Mouse (Mus musculus) adrenal gland, postnatal 10 days (tissue): Measurements from ENCODE around the gene Gabpb2. TPM values are rescaled to one million over a fixed set of nuclear protein-coding genes. Genes with fewer than 3 reads are reported as not detected.

ENCODE experiments used
- DNase-seq: peaks from one replicate; pipeline ENCODE4 v3.0.0; 2021; ENCODE audit warnings: mixed read lengths
- long read RNA-seq, 2 experiments: library from polyadenylated mRNA; stranded (forward); transcript quantifications; one replicate each; pipeline ENCODE4 v2.0.0; 2021
- total RNA-seq, 2 experiments: library from RNA; stranded (reverse); gene quantifications; 2 replicates each; pipeline ENCODE4 v1.2.3; 2021

Gene Gabpb2
- total RNA-seq: 10 to 100 TPM; 20.6 to 25.2 TPM
- long read RNA-seq, experiment 1, partial matches to known transcripts: 0 of 3 reads
- long read RNA-seq, experiment 1, other reads (novel, unspliced or antisense): 3 of 3 reads
- long read RNA-seq, experiment 2, partial matches to known transcripts: 0 of 3 reads
- long read RNA-seq, experiment 2, other reads (novel, unspliced or antisense): 3 of 3 reads

- peak; percentile 99 for DNase-seq
Measured at GRCm38 (mm10) chr3:95217255-95218134, at the start of gene Gabpb2. Gabpb2 (minus strand) TSS chr3:95217916.

- DNase-seq: no peak
Measured at GRCm38 (mm10) chr3:95266052-95266451, 48.3 kb upstream of the Gabpb2 start.

- DNase-seq: no peak
Measured at GRCm38 (mm10) chr3:95264724-95265123, 47.0 kb upstream of the Gabpb2 start.

- DNase-seq: peak; percentile 83
Measured at GRCm38 (mm10) chr3:95263089-95263739, 45.5 kb upstream of the Gabpb2 start.

DNA sequence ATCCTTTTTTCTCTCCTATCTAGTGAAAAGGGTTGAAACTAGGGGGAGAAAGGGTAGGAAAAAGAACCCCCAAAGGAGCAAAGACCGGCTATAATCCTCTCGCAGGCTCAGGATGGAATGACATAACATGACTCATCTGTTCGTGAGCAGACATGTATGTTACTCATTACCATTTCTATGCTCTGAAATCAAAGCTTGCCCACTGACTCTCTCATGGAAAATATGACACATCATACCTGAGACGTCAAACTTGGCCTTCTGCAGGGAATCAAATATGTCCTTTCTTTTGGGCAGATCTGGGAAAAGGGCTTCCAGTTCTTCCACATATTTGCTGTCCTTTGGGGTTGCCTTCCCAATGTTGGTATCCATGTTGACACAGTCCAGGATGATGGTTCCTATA, 44.3 kb upstream of the Gabpb2 start:
- DNase-seq: no peak

GRCm38 (mm10) chr3:95256931-95257330, 39.2 kb upstream of the Gabpb2 start:
- DNase-seq: no peak

DNA sequence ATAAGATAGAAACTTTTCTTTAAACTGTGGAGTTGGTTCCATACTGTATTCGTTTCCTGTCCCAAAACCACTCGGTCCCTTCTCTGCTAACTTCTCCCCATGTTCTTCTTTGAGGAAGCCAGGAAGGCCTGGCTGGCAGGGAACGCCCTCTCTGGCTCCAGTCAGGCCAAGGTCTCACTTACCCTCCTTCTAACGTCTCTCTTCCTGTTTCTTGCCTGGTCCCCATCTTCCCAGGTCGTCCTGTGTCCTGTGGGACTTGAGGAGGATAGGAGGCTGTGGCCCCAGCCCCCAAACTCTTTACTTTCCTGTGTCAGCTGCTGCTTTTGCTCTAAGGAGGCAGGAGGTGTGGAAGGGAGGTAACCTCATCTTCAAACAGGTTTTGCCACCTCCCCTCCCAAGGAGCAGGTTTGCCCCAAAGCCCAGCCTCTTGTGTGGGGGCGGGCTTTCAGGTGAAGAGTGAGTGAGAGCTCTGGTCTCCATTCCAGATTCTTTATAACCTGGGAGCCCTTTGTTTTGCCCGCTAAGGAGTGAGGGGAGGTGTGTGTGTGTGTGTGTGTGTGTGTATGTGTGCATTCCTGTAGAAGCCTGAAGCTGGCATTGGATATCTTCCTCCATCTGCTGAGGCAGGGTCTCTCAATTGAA, 33.2 kb upstream of the Gabpb2 start, which contains the start of gene Bnipl:
Gene Bnipl, minus strand, starts transcription at position 411 of the 642 bp plus-strand sequence.
- no peak for DNase-seq

DNA sequence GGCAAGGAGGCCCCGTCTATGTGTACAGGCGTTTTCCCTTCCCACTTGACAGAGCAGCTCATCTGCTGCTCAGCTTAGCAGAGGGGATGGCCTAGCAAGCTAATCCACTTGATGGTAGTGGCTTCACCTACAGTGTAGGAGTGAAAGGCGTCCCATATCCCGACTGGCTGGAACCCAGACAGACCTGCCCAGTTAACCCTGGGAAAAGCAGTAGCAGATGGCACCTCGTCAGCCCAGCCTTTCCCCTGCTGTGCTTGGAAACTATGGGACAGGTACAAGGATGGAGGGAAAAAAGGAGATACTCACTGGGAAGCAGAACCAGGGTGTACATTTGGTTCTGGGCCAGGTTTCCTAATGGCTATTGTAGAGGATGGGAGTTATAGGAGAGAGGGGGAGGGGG, 32.6 kb upstream of the Gabpb2 start:
- DNase-seq: no peak

DNA sequence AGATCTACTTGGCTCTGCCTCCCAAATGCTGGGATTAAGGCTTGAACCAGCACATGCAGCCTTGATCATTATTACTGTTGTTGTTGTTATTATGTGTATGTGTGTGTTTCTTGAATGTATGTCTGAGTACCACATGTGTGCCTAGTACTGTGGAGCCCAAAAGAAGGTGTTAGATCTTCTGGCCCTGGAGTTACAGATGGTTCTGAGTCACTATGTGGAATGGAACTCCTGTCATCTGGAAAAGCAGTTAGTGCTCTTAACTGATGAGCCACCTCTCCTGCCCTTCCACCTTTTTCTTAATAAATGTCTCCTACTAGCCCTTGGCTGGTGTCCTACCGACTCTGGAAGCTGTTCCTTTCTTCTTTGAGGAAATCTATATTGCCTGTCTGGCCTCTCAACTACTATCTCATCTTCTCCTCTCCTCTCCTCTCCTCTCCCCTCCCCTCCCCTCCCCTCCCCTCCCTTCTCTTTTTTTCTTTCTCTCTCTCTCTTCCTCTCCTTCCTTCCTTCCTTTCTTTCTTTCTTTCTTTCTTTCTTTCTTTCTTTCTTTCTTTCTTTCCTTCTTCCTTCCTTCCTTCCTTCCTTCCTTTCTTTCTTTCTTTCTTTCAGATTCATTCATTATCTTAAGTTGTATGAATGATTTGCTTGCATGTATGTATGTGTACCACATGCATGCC, 30.1 kb upstream of the Gabpb2 start:
- no peak for DNase-seq

- peak; percentile 73 for DNase-seq
Measured at GRCm38 (mm10) chr3:95246465-95247231, 28.9 kb upstream of the Gabpb2 start.

DNA sequence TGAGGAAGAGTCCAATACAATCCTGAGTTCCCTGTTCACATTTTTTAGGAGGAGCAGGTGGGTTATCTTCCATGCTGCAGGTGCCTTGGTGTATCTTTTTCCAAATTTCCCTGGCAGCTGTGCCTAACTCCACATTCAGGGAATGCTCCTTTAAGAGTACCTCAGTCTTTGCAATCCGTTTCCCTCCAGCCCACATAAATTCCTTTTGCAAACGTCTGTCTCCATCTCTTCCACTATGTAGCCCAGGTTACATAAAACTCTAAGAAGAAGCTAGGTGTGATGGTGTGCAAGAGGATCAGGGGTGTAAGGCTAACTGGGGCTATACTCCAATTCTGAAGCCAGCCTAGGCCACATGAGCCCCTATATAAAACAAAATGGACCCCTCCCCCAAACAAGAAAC, 25.4 kb upstream of the Gabpb2 start:
- DNase-seq: no peak

- no peak for DNase-seq
Measured at GRCm38 (mm10) chr3:95241498-95241897, 23.8 kb upstream of the Gabpb2 start, which contains the start of gene Gm128. Gm128 (minus strand) TSS chr3:95241598.

DNA sequence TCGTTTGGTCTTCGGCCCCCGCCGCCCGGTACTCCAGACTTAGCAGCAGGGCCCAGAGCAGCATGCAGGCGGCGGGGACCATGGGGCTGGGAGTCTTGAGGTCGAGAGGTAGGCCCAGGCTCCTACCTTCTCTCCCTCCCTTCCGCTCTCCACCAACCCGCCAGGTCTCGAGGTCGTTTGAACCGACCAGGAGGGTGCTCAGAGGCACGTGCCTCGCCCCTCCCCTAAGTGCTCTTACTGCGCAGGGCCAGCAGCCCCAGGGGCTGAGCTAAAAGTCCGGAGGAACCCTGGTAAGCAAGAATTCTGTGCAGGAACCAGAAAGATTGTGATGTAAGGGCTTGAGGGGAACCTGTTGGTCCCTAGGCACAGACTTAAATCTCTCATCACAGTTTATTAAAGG, 23.2 kb upstream of the Gabpb2 start:
- DNase-seq: no peak

DNA sequence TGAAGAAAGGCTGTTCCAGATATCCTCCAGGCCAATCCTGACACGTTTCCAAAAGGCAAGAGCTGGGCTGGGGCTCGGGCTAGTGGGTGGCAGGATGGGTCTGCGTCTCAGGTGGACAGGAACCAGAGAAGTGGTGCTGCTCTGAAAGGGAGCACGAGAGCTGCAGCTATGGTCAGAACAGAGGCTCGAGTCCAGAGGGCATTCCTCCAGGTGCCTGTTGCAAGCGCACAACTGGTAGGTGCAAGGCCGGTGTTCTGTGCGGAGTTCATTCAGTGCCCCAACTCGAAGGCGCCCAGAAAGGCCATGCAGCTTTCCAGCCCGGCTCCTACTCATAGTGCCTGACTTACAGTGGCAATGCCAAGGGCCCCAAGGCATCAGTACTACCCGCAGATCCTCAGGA, 22.3 kb upstream of the Gabpb2 start:
- DNase-seq: no peak

DNA sequence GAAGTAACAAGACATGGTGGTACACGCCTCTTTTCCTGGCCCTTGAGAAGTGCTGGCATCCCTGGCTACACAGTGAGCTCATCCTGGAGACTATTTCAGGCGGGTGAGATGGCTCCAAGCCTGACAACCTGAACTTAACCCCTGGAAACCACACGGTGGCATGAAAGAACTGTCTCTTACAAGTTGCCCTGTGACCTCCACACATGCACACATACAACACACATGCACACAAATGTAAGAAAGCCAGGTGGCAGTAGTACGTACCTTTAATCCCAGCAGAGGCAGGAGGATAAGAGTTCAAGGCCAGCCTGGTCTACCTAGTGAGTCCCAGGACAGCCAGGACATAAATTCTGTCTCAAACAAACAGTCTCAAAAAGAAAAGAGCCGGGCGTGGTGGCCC, 21.3 kb upstream of the Gabpb2 start:
- DNase-seq: no peak

DNA sequence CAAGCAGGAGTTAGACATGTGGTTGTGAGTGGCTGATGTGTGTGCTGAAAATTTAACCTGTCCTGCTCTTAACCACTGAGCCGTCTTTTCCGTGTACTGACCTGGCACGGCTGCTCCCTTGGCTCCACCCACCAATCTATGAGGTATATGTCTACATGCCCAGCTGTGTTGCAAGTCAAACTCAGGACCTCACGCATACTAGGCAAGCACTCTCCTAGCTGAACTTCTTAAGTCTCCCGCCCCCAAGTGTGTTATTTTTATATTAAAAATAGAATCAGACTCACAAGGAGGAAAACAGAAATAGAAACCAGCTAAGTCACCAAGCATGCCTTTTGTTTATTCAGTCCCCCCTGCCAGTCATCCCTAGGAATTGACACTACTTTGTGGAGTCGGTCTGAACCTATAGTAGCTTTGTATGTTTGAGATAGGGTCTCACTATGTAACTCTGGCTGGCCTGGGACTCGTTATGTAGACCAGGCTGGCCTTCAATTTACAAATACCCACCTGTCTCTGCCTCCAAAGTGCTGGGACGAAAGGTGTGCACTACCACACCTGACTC, 19.9 kb upstream of the Gabpb2 start:
- DNase-seq: no peak

GRCm38 (mm10) chr3:95235386-95236301, 17.9 kb upstream of the Gabpb2 start:
- no peak for DNase-seq

DNA sequence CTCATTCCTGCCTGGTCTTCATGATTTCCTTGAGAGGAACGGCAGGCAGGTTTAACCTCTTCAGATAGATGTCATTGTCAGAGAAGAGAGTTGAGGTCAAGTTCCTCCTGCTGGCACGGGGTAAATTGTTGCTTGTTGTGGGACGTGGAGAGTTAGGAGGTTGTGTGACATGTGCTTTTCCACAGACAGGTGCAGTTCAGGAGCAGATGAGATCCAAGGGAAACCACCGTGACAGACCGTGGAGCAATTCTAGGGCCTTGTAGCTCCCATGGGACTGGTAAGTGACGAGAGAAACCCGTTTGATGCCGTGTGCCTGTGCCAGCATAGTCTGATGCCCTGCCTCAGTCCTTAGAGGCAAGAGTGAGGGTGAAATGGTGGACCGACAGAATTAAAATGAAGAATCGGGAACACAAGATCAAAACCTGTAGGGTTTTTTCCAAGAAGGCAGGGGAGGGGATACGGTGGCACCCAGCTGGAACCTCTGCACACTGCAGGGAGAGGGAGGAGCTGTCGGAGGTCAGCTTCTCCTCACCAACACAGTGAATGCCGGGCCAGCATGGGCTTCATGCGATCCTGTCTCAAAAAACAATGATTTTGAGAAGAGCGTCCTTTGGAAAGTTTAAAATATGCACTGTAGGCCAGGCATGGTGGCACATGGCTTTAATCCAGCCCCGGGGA, 15.7 kb upstream of the Gabpb2 start:
- DNase-seq: no peak

DNA sequence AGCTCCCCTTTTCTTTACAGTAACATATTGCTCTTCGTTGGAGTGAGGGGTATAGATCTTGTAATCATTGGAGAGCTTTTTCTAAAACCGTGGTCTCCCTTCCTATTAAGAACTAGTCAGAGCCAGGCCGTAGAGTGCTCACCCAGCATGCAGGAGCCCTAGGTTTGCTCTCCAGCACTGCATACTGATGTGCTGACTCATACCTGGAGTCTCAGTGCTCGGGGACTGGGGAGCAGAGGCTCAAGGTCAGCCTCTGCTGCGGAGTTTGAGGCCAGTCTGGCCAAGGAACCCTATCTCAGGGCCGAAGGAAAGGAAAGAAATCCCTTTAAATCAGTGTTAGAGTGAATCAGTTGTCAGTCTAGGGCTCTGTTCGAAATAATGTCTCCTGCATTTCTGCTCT, 15.1 kb upstream of the Gabpb2 start:
- DNase-seq: peak; percentile 73
